Mouse (Mus musculus) CH12.LX (cell line): ENCODE measurements around the gene Socs3. TPM values are rescaled to one million over a fixed set of nuclear protein-coding genes. Genes with fewer than 3 reads are reported as not detected.

Source experiments
- DNase-seq: peaks from one replicate; pipeline ENCODE4 v3.0.0-alpha.2; 2013; ENCODE audit errors: extremely low read depth
- H3K27ac ChIP-seq: 2 replicates; pipeline ENCODE4 v1.5.1; 2012; ENCODE audit warnings: low read depth, mild to moderate bottlenecking, control low read depth, moderate library complexity; ENCODE audit not compliant: insufficient read depth
- H3K27me3 ChIP-seq: replicated peaks from 2 replicates; pipeline ENCODE3; 2012; ENCODE audit warnings: inconsistent platforms
- H3K36me3 ChIP-seq, 2 experiments: replicated peaks in 1 of 2; 2 replicates each; pipeline versions ENCODE3 to v1.6.1; 2012; ENCODE audit warnings: inconsistent platforms in 1 of 2, low read length in 1 of 2, mild to moderate bottlenecking in 1 of 2, mixed read lengths in 1 of 2, moderate library complexity in 1 of 2; ENCODE audit not compliant: control insufficient read depth in 1 of 2, insufficient read depth in 1 of 2
- H3K4me1 ChIP-seq, 2 experiments: 2 replicates each; pipeline ENCODE4 v1.6.1; 2012; ENCODE audit warnings: inconsistent platforms in 1 of 2, moderate library complexity in 1 of 2; ENCODE audit not compliant: insufficient read depth in 2 of 2, control insufficient read depth in 1 of 2
- H3K4me2 ChIP-seq: 2 replicates; pipeline ENCODE4 v1.6.1; 2012; ENCODE audit warnings: low read depth, mild to moderate bottlenecking, control low read depth; ENCODE audit not compliant: poor library complexity, insufficient read depth, severe bottlenecking
- H3K4me3 ChIP-seq, 3 experiments: fragments of 150-350 bp in 1 of 3; sonication (generic) in 1 of 3; replicated peaks in 1 of 3; 2 replicates each; pipeline versions ENCODE3 to v1.5.1; 2011 to 2012; ENCODE audit warnings: low read depth in 2 of 3, low read length in 2 of 3, mild to moderate bottlenecking in 2 of 3, moderate library complexity in 2 of 3, control low read depth in 1 of 3, improper control_type of control experiment in 1 of 3, inconsistent platforms in 1 of 3, mixed read lengths in 1 of 3; ENCODE audit not compliant: poor library complexity in 1 of 3
- H3K79me2 ChIP-seq: replicated peaks from 2 replicates; pipeline ENCODE4 v1.6.1; 2012; ENCODE audit warnings: mild to moderate bottlenecking, moderate library complexity; ENCODE audit not compliant: control insufficient read depth, poor library complexity, insufficient read depth, severe bottlenecking; ENCODE audit errors: extremely low read depth
- H3K9ac ChIP-seq: 2 replicates; pipeline ENCODE4 v1.6.1; 2012; ENCODE audit warnings: low read depth, mild to moderate bottlenecking, control low read depth, moderate library complexity; ENCODE audit not compliant: insufficient read depth
- H3K9me3 ChIP-seq: replicated peaks from 2 replicates; pipeline ENCODE3; 2012; ENCODE audit warnings: low read length, inconsistent platforms, mixed read lengths
- BHLHE40 ChIP-seq: IDR thresholded peaks from 2 replicates; pipeline ENCODE4 v1.6.1; 2011; ENCODE audit warnings: mild to moderate bottlenecking, low read depth, low read length, improper control_type of control experiment
- CHD1 ChIP-seq: IDR thresholded peaks from 2 replicates; pipeline ENCODE4 v1.6.1; 2012; ENCODE audit warnings: low read depth, low read length, improper control_type of control experiment, inconsistent platforms
- CHD2 ChIP-seq: IDR thresholded peaks from 2 replicates; pipeline ENCODE4 v1.6.1; 2011; ENCODE audit warnings: low read length, improper control_type of control experiment
- CTCF ChIP-seq, 2 experiments: IDR thresholded peaks in 1 of 2; conservative IDR thresholded peaks in 1 of 2; 2 replicates each; pipeline ENCODE4 v1.5.1; 2011 to 2012; ENCODE audit warnings: low read depth in 2 of 2, low read length in 2 of 2, improper control_type of control experiment in 1 of 2, inconsistent platforms in 1 of 2, mild to moderate bottlenecking in 1 of 2, moderate library complexity in 1 of 2
- ELF1 ChIP-seq: IDR thresholded peaks from 2 replicates; pipeline ENCODE4 v1.6.1; 2014; ENCODE audit warnings: low read depth, mild to moderate bottlenecking, inconsistent platforms, low read length, improper control_type of control experiment
- EP300 ChIP-seq: IDR thresholded peaks from 2 replicates; pipeline ENCODE4 v1.6.1; 2011; ENCODE audit warnings: low read length, improper control_type of control experiment
- ETS1 ChIP-seq: conservative IDR thresholded peaks from 2 replicates; pipeline ENCODE4 v1.6.1; 2012; ENCODE audit warnings: low read depth, mild to moderate bottlenecking, inconsistent platforms, low read length, improper control_type of control experiment, moderate library complexity
- GABPA ChIP-seq: IDR thresholded peaks from 2 replicates; pipeline ENCODE4 v1.6.1; 2012; ENCODE audit warnings: low read depth, low read length, improper control_type of control experiment, inconsistent platforms; ENCODE audit not compliant: insufficient replicate concordance
- JUN ChIP-seq: IDR thresholded peaks from 2 replicates; pipeline ENCODE4 v1.6.1; 2011; ENCODE audit warnings: low read depth, mild to moderate bottlenecking, low read length, improper control_type of control experiment, moderate library complexity; ENCODE audit not compliant: insufficient read depth
- KAT2A ChIP-seq: IDR thresholded peaks from 2 replicates; pipeline ENCODE4 v1.6.1; 2012; ENCODE audit warnings: low read length, improper control_type of control experiment, inconsistent platforms; ENCODE audit not compliant: insufficient replicate concordance
- MAFK ChIP-seq: IDR thresholded peaks from 2 replicates; pipeline ENCODE4 v1.6.1; 2011; ENCODE audit warnings: low read length, improper control_type of control experiment; ENCODE audit not compliant: insufficient replicate concordance
- MAZ ChIP-seq: IDR thresholded peaks from 2 replicates; pipeline ENCODE4 v1.6.1; 2012; ENCODE audit warnings: low read depth, mild to moderate bottlenecking, inconsistent platforms, low read length, improper control_type of control experiment, moderate library complexity
- MXI1 ChIP-seq: IDR thresholded peaks from 2 replicates; pipeline ENCODE4 v1.6.1; 2011; ENCODE audit warnings: mild to moderate bottlenecking, low read depth, low read length, improper control_type of control experiment
- MYC ChIP-seq: IDR thresholded peaks from 2 replicates; pipeline ENCODE4 v1.6.1; 2011; ENCODE audit warnings: low read depth, mild to moderate bottlenecking, improper control_type of control experiment, low read length
- NELFE ChIP-seq: IDR thresholded peaks from 2 replicates; pipeline ENCODE4 v1.6.1; 2011; ENCODE audit warnings: low read depth, low read length, improper control_type of control experiment
- NRF1 ChIP-seq: IDR thresholded peaks from 2 replicates; pipeline ENCODE4 v1.6.1; 2014; ENCODE audit warnings: low read depth, mild to moderate bottlenecking, inconsistent platforms, low read length, improper control_type of control experiment, moderate library complexity
- RCOR1 ChIP-seq: conservative IDR thresholded peaks from 2 replicates; pipeline ENCODE4 v1.6.1; 2012; ENCODE audit warnings: low read depth, mild to moderate bottlenecking, inconsistent platforms, low read length, improper control_type of control experiment
- SMC3 ChIP-seq: IDR thresholded peaks from 2 replicates; pipeline ENCODE4 v1.6.1; 2011; ENCODE audit warnings: low read depth, low read length, improper control_type of control experiment
- UBTF ChIP-seq: IDR thresholded peaks from 2 replicates; pipeline ENCODE4 v1.6.1; 2012; ENCODE audit warnings: low read depth, mild to moderate bottlenecking, inconsistent platforms, low read length, improper control_type of control experiment, moderate library complexity
- USF1 ChIP-seq: IDR thresholded peaks from 2 replicates; pipeline ENCODE4 v1.6.1; 2014; ENCODE audit warnings: low read depth, mild to moderate bottlenecking, inconsistent platforms, low read length, improper control_type of control experiment
- USF2 ChIP-seq: conservative IDR thresholded peaks from 2 replicates; pipeline ENCODE4 v1.6.1; 2011; ENCODE audit warnings: low read depth, low read length, improper control_type of control experiment
- ZKSCAN1 ChIP-seq: IDR thresholded peaks from 2 replicates; pipeline ENCODE4 v1.6.1; 2012; ENCODE audit warnings: low read depth, inconsistent platforms, low read length, improper control_type of control experiment, borderline replicate concordance
- ZNF384 ChIP-seq: IDR thresholded peaks from 2 replicates; pipeline ENCODE4 v1.6.1; 2012; ENCODE audit warnings: low read depth, low read length, improper control_type of control experiment, inconsistent platforms
- dilution Hi-C: fragments of 300-500 bp; cut with MboI; formaldehyde crosslinking; loops from 2 replicates; pipeline ENCODE4 v1.14.3; 2020; ENCODE audit warnings: low sequenced_read_pairs; ENCODE audit not compliant: extremely low pct_unique_long_range_greater_than_20kb, extremely low pct_ligation_motif_present
- in situ Hi-C: fragments of 300-500 bp; cut with MboI; formaldehyde crosslinking; loops from 3 replicates; pipeline ENCODE4 v1.14.3; 2019; ENCODE audit warnings: low sequenced_read_pairs, low pct_ligation_motif_present, low pct_unique_long_range_greater_than_20kb, mixed read lengths
- polyA plus RNA-seq: library from polyadenylated mRNA; unstranded; fragments of >175 nt; gene quantifications from 2 replicates; pipeline ENCODE4 v1.2.1, GENCODE M21; 2012; ENCODE audit warnings: low read depth; ENCODE audit not compliant: insufficient read length
- total RNA-seq, 2 experiments: library from RNA; depleted of rRNA; stranded (reverse); fragments of 300-350 nt in 1 of 2; fragments of >200 nt in 1 of 2; gene quantifications; 2 replicates each; pipeline ENCODE4 v1.2.3; 2012 to 2014

Gene Socs3
- total and polyA plus RNA-seq, 3 experiments, result 0.83 to 4.7 (median 1.2) TPM

DNA sequence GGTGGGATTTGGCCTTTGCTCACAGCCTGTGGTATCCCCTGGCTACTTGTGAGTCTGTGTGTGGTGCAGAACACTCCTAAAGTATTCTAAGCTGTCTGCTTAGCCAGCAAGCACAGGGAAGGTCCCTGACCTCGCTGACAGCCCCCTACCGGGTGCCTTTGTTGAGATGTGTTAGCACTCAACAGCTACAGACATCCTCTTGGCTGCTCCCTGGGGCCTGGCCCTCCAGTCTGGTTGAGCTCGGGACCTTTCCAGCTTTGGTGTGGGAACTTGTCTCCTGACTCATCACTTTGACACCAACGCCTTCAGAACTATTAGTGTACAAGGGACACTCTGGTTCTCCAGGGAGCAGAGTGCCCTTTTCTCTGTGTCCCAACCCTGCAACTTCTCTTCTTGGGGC is 28.0 kb downstream of the Socs3 start:
- H3K27ac ChIP-seq, result no peak overlapping the region
- DNase-seq, result no peak
- in situ Hi-C loops, result no loop called here
- no peaks in the 10 kb centered on the region for H3K36me3 ChIP-seq
- H3K79me2 ChIP-seq, result no peaks in the 10 kb centered on the region
- H3K4me2 ChIP-seq, result no peak overlapping the region
- H3K9me3 ChIP-seq, result peaks cover 2% of the 10 kb centered on the region
- dilution Hi-C loops, result no loop called here
- peaks cover 13 to 43% of the 10 kb centered on the region in 2 experiments for H3K4me1 ChIP-seq
- no peak overlapping the region for H3K9ac ChIP-seq
- TF ChIP-seq USF2 (no peak), CTCF (conservative IDR thresholded peaks at IDR 0.05 in 1 of 2, IDR thresholded peaks at IDR 0.05 in 1 of 2; ENCODE audit: low read depth in 2 of 2, low read length in 2 of 2) (peak in 1 of 2 experiments; percentile 29; a peak in 2 of 4 replicates), SMC3 (0 out of 2 replicates have a peak, but pooled peaks have one; percentile 13), MAFK (no peak), JUN (no peak)
- H3K4me3 ChIP-seq, result no peak overlapping the region
- peaks cover 20% of the 10 kb centered on the region for H3K27me3 ChIP-seq

DNA sequence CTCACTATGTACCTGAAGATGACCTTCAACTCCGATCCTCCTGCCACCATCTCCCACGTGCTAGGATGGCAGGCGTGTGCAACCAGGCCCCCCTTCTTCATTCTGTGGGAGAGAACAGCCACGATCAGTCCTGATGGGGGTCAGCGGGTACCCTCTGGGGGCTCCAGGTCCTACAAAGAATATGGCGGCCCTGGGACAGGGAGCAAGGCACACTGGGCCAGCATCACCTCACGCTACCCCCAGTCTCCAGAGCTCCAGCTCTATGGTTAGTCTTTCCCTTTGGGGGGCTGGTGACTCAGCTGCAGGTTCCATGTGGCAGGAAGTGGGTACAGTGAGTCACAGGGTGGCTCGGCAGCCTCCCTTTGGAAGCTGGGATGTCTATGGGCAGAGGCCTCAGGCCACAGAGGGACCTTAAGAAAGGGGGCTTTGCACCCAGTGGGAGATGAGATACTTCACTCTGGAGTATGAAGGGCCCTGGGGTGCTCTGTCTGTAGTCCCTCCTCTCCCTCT is 28.5 kb downstream of the Socs3 start:
- Histone ChIP-seq H3K4me1 (peaks cover 13 to 38% of the 10 kb centered on the region in 2 experiments), H3K9ac (no peak overlapping the region), H3K27me3 (peaks cover 23% of the 10 kb centered on the region), H3K9me3 (peaks cover 2% of the 10 kb centered on the region), H3K4me2 (no peak overlapping the region), H3K4me3 (no peak overlapping the region)
- dilution Hi-C loops (no loop called here), in situ Hi-C loops (no loop called here)
- TF ChIP-seq ELF1 (no peak), CHD1 (no peak), BHLHE40 (no peak), KAT2A (no peak), GABPA (no peak), RCOR1 (no peak), UBTF (no peak), EP300 (no peak), ZKSCAN1 (no peak), MYC (no peak), USF1 (no peak), ETS1 (no peak), MAFK (no peak), NELFE (no peak), MXI1 (no peak), NRF1 (no peak), MAZ (no peak), CHD2 (no peak), ZNF384 (no peak)
- TF ChIP-seq, all 38 proteins: peak for 0
- H3K79me2 ChIP-seq, result no peaks in the 10 kb centered on the region
- DNase-seq, result no peak
- no peaks in the 10 kb centered on the region for H3K36me3 ChIP-seq
- H3K27ac ChIP-seq, result no peak overlapping the region
